Mouse (Mus musculus): ENCODE data around the gene B4galt4.
"Not testable (repeated sequence)": the region's sequence is repeated elsewhere in the genome, so short reads cannot be mapped to it uniquely, and the experiment has no call there.

The B4galt4 gene

DNA sequence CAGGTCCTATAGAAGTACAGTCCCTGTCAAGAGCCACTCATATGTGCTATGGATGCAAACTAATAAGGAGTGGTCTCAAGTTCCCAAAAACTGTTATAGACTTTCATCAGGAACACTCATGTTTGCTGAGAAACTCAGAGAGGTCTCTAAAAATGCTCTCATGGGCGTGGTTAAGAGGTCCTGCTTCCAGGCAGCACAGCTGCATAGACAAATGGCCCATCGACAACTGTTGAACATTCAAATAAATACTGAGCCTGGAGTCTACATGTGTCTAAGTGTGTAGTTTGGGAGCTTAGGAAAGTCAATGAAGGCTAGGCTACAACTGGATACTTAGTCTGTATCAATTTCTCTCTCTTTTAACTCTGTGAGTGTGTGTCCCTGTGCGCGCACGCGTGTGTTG lies 29.1 kb downstream of the B4galt4 start:
- DNase-seq, result no peak

DNA sequence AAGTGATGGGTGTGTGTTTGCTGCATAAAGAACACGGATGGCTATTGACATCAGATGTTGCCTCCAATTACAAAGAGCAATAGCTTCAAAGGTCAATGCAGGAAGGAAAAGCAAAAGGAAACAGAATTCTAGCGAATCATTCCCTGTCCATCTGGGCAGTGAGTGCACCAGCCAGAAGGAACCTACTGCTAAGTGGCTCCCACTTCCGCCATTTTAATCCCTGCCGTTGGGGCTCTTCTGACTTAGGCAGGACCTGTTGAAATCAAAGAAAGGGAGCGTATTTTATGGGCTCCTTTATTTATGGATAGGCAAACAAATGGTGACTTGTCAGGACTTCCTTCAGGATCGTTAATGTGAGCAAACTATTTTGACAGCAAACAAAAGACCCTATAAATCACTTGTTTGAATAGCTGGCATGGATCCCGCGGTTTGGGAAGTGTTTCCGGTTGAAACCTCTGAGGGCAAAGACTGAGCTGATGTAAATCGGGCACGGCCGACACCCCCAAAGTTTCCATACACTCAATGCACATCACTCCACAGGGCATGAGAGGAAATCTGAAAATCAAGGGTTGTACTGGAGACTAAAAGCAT lies 30.9 kb downstream of the B4galt4 start:
- no peak for DNase-seq

DNA sequence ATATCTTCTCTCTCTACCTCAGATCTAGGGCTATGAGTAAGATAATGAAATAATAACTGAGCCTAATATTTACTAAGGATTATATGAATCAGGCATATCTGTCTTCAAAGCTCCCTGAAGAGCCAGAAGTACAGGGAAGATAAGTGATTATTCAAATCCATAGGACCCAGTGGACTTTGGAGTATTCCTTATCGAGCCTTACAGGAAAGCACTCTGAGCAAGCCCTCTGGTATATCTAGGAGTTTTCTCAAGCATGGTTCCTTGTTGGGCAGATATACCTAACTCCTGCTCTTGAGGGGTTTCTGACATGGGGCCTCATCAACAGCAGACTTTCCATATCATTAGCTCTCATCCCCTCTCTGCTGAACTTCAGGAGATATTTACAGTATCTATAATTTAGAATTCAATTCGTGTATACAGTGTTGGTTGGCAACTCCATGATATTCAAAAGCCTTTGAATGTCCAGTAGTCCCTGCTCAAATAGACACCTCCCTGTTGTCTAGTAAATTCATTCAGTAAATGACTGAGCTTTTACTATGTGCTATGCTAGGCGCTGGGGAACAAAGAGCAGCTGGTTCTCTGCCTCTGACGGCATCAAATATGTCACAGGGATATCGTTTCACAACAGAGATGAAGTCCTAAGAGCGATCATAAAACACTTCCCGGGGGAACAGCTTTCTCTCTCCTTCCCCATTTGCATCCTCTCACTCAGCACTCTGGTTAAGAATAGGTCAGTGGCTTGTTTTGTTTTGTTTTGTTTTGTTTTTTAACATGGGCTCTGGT lies 33.1 kb downstream of the B4galt4 start:
- no peak for DNase-seq

DNA sequence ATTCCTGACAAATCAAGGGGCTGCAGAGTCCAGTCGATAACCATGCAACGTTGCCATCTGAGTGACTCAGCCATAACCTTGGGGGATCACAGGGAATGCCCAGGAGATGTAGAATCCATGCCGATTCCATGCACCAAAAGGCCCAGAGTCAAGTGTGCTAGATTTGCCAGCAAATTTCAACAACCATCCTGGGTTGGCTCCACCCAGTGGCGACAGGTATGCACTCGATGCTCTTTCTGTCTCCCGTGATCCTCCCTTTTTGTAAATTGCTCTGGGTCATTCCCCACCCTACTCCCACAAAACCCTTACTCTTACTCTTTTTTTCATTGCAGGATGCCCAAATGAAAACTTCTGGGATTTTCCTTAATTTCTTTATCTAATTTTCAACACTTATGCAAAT lies 34.3 kb downstream of the B4galt4 start:
- DNase-seq, result no peak

DNA sequence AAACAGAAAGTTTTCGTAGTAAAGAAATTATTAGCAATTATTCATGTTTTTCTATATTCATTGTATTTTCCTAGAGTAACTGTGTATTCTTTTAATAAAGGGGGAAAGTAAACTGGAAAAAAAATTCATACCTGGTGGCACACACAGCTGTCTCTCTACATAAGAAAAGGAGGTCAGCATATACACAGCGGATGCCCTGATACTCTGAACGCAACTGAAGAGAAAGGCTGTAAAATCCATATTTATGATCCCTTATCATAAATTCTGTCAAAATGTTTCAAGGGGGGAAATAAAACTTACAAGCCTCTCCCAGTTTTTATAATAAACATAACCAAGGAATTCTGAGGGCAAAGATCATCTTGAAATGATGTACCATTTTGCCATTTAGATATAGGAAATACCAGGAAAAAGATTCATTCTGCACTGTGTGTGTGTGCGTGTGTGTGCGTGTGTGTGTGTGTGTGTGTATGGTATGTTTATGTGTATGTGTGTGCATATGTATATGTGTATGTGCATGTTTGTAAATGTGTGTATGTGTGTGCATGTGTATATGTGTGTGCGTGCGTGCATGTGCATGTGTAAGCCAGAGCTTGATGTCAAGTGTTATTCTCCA lies 39.0 kb downstream of the B4galt4 start:
- no peak for DNase-seq

- DNase-seq, result no peak
These were observed 39.9 kb downstream of the B4galt4 start for GRCm38 (mm10) chr16:38781946-38782345.

- DNase-seq, result no peak
These were observed 40.5 kb downstream of the B4galt4 start for GRCm38 (mm10) chr16:38782524-38783067.

DNA sequence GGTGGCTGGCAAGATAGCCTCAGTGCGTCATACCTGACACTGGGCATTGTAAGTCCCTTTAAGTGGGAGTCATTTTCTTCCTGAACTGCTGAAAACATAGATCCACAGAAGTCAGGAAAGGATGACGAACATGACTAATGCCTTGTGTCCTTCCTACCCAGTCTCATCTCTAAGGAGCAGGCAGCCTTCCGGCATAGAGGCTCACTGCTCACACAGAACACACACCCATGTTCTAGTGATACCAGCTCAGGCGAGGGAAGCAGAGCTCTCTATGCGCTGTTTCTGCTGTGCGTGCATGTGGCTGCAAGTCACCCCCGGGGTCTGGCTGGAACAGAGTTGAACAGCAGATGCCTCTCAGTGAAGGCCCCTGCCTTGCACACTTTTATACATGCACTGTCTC lies 43.2 kb downstream of the B4galt4 start:
- DNase-seq, result no peak

DNA sequence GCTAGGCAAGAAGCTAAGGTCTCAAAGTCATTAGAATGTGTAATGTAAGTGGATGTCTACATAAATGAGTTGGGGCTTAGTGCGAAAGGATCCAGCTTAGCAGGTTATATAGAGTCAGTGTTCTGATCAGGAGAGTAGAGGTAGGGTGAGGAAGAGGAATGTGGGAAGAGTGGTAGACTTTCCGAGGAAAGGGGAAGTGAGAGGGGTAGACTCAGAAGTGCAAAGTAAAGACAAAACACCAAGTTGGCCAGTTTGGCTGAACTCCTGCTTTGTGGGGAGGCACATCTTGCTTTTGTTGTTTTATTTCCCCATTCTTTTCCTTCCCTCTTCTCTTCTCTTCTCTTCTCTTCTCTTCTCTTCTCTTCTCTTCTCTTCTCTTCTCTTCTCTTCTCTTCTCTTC lies 47.0 kb downstream of the B4galt4 start:
- DNase-seq, result no peak

GRCm38 (mm10) chr16:38789966-38790365 lies 47.9 kb downstream of the B4galt4 start:
- no peak for DNase-seq

DNA sequence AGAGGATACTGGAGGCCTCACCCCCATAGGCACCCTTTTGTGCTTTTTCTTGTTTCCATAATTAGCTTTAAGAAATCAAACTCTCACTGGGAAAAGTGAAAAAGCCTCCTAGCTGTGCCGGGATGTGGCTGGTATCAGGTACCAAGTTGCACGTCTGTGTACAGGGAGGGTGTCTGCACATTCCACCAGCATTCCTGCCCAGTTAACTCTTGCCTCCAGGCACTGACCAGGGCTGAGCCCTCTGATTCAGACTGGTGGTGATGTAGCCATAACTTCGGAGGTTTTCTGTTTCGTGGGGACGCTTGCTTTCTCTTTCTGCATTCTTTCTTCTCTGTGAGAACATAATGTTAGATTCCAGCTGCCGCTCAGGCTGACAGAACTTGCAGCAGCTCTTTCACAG lies 51.1 kb downstream of the B4galt4 start:
- no peak for DNase-seq

- no peak for DNase-seq
These were observed 56.9 kb downstream of the B4galt4 start for GRCm38 (mm10) chr16:38798957-38799450.

GRCm38 (mm10) chr16:38800091-38800490 lies 58.0 kb downstream of the B4galt4 start, which contains the start of gene Upk1b:
Gene Upk1b, minus strand, starts transcription at chr16:38800328.
- DNase-seq, result no peak

DNA sequence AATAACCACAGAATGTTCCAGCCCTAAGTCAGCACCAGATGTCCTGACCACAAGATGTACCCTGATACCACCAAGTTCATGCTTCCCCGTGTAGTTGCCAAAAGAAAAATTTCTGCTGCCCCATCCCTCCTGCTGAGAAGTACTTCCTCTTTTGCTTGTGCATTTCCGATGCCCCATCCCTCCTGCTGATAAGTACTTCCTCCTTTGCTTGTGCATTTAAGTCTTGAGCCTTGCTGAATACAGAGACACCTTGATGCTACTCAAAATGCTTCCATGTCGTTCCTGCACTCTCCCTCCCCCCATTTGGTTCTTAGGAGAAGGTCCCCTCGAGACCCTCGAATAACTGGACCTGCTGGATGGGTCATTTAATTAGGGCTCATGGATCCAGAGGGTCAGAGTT lies 65.7 kb downstream of the B4galt4 start:
- not testable (repeated sequence) for DNase-seq

- DNase-seq, result no peak
These were observed 68.1 kb downstream of the B4galt4 start for GRCm38 (mm10) chr16:38810196-38810595.

DNA sequence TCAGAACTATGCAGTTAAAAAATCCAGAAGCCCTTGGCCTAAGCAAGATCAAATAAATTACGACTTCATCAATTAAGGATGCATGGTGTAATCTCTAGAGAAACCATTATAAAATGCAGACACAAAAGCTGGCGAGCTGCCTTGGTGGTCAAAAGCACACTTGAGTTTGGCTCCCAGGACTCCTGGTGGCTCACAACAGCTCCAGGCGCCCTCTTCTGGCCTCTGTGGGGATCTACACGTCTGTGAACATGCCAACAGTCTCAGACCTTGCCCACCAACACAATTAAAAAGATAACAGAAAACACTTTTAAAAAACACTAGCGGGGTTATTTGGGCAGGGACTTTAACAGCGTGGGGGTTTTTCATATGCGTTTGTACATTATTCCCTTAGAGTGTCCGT lies 70.5 kb downstream of the B4galt4 start:
- DNase-seq, result peak; percentile 31 to 34
